Mouse (Mus musculus): ENCODE data around the gene Snrnp35. TPM values are rescaled to one million over a fixed set of nuclear protein-coding genes. Genes with fewer than 3 reads are reported as not detected.
"Not testable (repeated sequence)": the region's sequence is repeated elsewhere in the genome, so short reads cannot be mapped to it uniquely, and the experiment has no call there.

The Snrnp35 gene
- polyA plus RNA-seq, 1 experiment from 2014 or later = 12.3 TPM

DNA sequence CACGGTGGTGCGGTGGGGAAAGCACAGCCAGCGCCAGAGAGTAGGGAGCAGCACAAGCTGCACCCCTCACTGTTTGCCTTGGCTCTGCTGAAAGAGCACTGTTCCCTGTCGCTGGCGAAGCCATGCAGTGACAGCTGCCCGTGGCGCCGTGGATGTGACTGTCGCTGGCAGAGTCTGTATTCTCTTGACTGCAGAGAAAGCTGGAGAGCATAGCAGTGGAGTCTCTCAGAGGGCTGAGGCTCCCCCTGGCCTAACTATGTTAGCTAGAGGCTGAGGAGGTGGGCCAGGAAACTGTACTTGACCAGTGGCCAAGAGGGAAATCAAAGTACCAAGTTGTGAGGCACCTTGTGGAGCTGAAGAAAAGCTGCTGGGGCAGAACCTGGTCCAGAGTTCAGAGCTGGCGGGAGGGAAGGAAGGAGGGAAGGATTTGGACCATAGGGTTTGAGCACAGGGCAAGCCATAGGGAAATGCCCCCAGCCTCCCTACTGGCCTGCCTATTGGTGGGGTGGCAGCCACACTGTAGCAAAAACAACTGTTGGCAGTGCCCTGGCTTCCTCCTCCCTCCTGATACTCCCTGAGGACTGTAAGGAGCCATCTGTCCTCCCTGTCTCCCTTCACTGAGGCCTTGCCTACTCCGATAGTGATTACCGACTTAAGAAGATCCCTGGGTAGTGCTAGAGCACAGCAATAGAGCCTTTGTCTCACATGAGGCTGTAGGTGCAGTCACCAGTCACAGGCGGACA is 29.4 kb upstream of the Snrnp35 start:
- Histone ChIP-seq H3K4me2 (ENCODE audit: low read depth, low read length) (no peak overlapping the region), H3K9me3 (replicated peaks; ENCODE audit: control insufficient read depth, low read length) (no peaks in the 10 kb centered on the region), H3K36me3 (replicated peaks; ENCODE audit: control insufficient read depth, insufficient read depth, low read depth, low read length) (peaks cover 26% of the 10 kb centered on the region), H3K27me3 (ENCODE audit: control insufficient read depth, insufficient read depth, low read length) (no peaks in the 10 kb centered on the region), H3K27ac (replicated peaks; ENCODE audit: low read depth, low read length) (no peak overlapping the region), H3K9ac (replicated peaks; ENCODE audit: low read length) (no peak overlapping the region), H3K4me3 (ENCODE audit: low read depth, low read length) (no peak overlapping the region), H3K4me1 (ENCODE audit: control insufficient read depth, insufficient read depth, low read length) (no peaks in the 10 kb centered on the region)
- ATAC-seq (replicated peaks; ENCODE audit: insufficient number of reproducible peaks, low FRiP score, low TSS enrichment, low read depth) = no peak
- WGBS = 82% methylated on average over 13 of the region's 13 CpGs
- no peak for DNase-seq (ENCODE audit: low spot score)

GRCm38 (mm10) chr5:124454082-124454419 is 28.9 kb upstream of the Snrnp35 start:
- WGBS = 85% methylated on average over 1 of the region's 1 CpGs
- H3K27me3 ChIP-seq (ENCODE audit: control insufficient read depth, insufficient read depth, low read length) = no peaks in the 10 kb centered on the region
- H3K4me2 ChIP-seq (ENCODE audit: low read depth, low read length) = no peak overlapping the region
- H3K4me1 ChIP-seq (ENCODE audit: control insufficient read depth, insufficient read depth, low read length) = no peaks in the 10 kb centered on the region
- ATAC-seq (replicated peaks; ENCODE audit: insufficient number of reproducible peaks, low FRiP score, low TSS enrichment, low read depth) (no peak), DNase-seq (ENCODE audit: low spot score) (no peak)
- no peak overlapping the region for H3K9ac ChIP-seq (replicated peaks; ENCODE audit: low read length)
- no peak overlapping the region for H3K4me3 ChIP-seq (ENCODE audit: low read depth, low read length)
- H3K9me3 ChIP-seq (replicated peaks; ENCODE audit: control insufficient read depth, low read length) = no peaks in the 10 kb centered on the region
- H3K36me3 ChIP-seq (replicated peaks; ENCODE audit: control insufficient read depth, insufficient read depth, low read depth, low read length) = peaks cover 27% of the 10 kb centered on the region
- H3K27ac ChIP-seq (replicated peaks; ENCODE audit: low read depth, low read length) = no peak overlapping the region

- no peak overlapping the region for H3K9ac ChIP-seq (replicated peaks; ENCODE audit: low read length)
- no peaks in the 10 kb centered on the region for H3K4me1 ChIP-seq (ENCODE audit: control insufficient read depth, insufficient read depth, low read length)
- H3K27ac ChIP-seq (replicated peaks; ENCODE audit: low read depth, low read length) = no peak overlapping the region
- no peak overlapping the region for H3K4me3 ChIP-seq (ENCODE audit: low read depth, low read length)
- ATAC-seq (replicated peaks; ENCODE audit: insufficient number of reproducible peaks, low FRiP score, low TSS enrichment, low read depth) (no peak), DNase-seq (ENCODE audit: low spot score) (no peak)
- 92% methylated on average over 6 of the region's 6 CpGs for WGBS
- no peaks in the 10 kb centered on the region for H3K27me3 ChIP-seq (ENCODE audit: control insufficient read depth, insufficient read depth, low read length)
- H3K4me2 ChIP-seq (ENCODE audit: low read depth, low read length) = no peak overlapping the region
- peaks cover 36% of the 10 kb centered on the region for H3K36me3 ChIP-seq (replicated peaks; ENCODE audit: control insufficient read depth, insufficient read depth, low read depth, low read length)
- no peaks in the 10 kb centered on the region for H3K9me3 ChIP-seq (replicated peaks; ENCODE audit: control insufficient read depth, low read length)
Observed at GRCm38 (mm10) chr5:124456762-124457161, 26.2 kb upstream of the Snrnp35 start.

DNA sequence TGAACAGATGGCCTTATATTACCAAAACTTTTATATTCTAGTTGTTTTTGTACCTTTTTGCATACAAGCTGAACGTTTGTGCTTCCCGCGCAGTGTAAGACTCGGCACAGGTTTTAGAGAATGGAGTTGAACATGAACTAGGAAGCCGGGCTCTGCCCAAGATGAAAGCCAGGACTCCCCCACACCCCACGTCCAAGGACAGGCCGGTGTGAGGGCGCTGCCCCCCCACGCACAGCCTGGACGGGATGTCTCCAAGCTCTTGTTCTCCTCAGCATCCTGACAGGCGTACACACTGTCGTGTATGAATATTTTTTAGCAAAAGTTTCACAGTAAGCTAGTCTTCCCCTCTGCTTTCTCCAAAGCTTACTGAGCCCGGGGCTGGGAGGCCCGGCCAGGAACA is 22.0 kb upstream of the Snrnp35 start:
- H3K36me3 ChIP-seq (replicated peaks; ENCODE audit: control insufficient read depth, insufficient read depth, low read depth, low read length) = peaks cover 31% of the 10 kb centered on the region
- WGBS = 94% methylated on average over 14 of the region's 14 CpGs
- not testable (repeated sequence) for H3K27ac ChIP-seq (replicated peaks; ENCODE audit: low read depth, low read length); DNase-seq (ENCODE audit: low spot score); H3K4me2 ChIP-seq (ENCODE audit: low read depth, low read length); H3K9me3 ChIP-seq (replicated peaks; ENCODE audit: control insufficient read depth, low read length); H3K9ac ChIP-seq (replicated peaks; ENCODE audit: low read length); H3K4me1 ChIP-seq (ENCODE audit: control insufficient read depth, insufficient read depth, low read length); H3K4me3 ChIP-seq (ENCODE audit: low read depth, low read length); ATAC-seq (replicated peaks; ENCODE audit: insufficient number of reproducible peaks, low FRiP score, low TSS enrichment, low read depth); H3K27me3 ChIP-seq (ENCODE audit: control insufficient read depth, insufficient read depth, low read length)

DNA sequence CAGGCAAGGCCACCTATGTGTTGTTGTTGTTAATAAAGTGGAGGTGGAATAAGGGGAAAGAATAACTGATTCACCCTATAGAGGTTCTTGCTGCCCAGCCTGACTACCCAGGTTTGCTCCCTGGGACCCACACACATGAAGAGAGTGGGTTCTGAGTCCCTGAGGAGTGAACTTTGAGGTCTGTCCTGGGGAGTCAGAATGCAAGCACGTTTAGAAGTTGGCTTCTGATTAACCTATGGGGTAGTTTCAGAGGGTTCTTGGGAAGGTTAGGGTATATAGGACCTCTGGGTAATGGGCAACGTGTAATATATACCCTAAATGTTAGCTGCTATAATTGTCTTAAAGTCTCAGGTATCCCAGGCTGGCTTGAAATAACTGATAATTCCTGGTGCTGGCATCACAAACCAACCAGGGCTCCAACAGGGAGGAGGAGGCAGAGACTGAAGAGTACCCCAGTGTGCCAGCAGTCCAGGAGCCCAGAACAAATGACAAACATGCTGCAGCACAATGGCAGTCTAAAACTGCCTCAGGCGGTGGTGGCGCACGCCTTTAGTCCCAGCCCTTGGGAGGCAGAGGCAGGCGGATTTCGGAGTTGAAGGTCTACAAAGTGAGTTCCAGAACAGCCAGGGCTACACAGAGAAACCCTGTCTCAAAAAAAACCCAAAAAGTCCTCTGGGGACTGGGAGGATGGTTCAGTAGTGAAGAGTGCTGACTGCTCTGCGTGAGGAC is 20.5 kb upstream of the Snrnp35 start:
- no peaks in the 10 kb centered on the region for H3K4me1 ChIP-seq (ENCODE audit: control insufficient read depth, insufficient read depth, low read length)
- H3K27me3 ChIP-seq (ENCODE audit: control insufficient read depth, insufficient read depth, low read length) = no peaks in the 10 kb centered on the region
- peaks cover 20% of the 10 kb centered on the region for H3K36me3 ChIP-seq (replicated peaks; ENCODE audit: control insufficient read depth, insufficient read depth, low read depth, low read length)
- no peak overlapping the region for H3K4me2 ChIP-seq (ENCODE audit: low read depth, low read length)
- no peak overlapping the region for H3K9ac ChIP-seq (replicated peaks; ENCODE audit: low read length)
- DNase-seq (ENCODE audit: low spot score) (no peak), ATAC-seq (replicated peaks; ENCODE audit: insufficient number of reproducible peaks, low FRiP score, low TSS enrichment, low read depth) (no peak)
- H3K9me3 ChIP-seq (replicated peaks; ENCODE audit: control insufficient read depth, low read length) = no peaks in the 10 kb centered on the region
- no peak overlapping the region for H3K4me3 ChIP-seq (ENCODE audit: low read depth, low read length)
- no peak overlapping the region for H3K27ac ChIP-seq (replicated peaks; ENCODE audit: low read depth, low read length)
- 85% methylated on average over 8 of the region's 8 CpGs for WGBS

DNA sequence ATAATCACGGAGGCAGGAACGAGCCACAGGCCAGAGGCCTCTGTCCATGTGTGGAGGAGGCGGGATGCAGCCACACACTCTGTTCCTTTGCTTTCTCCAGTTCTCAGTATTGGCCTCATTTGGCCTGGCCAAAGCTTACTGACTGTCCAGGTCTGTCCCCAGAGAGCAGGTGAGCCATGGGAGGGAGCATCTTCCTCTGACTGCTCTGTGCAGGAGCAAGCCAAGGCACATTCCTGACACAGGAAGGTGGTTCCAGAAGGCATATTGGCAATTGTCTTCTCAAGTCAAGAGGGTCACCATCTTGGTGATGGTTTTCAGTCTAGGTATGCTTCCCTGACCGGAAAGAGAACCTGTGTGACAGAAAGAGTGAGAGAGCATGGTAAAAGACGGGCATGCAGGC is 19.5 kb upstream of the Snrnp35 start:
- H3K9me3 ChIP-seq (replicated peaks; ENCODE audit: control insufficient read depth, low read length) = no peaks in the 10 kb centered on the region
- 90% methylated on average over 5 of the region's 5 CpGs for WGBS
- DNase-seq (ENCODE audit: low spot score) (no peak), ATAC-seq (replicated peaks; ENCODE audit: insufficient number of reproducible peaks, low FRiP score, low TSS enrichment, low read depth) (no peak)
- no peak overlapping the region for H3K4me2 ChIP-seq (ENCODE audit: low read depth, low read length)
- peaks cover 22% of the 10 kb centered on the region for H3K36me3 ChIP-seq (replicated peaks; ENCODE audit: control insufficient read depth, insufficient read depth, low read depth, low read length)
- no peak overlapping the region for H3K27ac ChIP-seq (replicated peaks; ENCODE audit: low read depth, low read length)
- no peaks in the 10 kb centered on the region for H3K4me1 ChIP-seq (ENCODE audit: control insufficient read depth, insufficient read depth, low read length)
- no peak overlapping the region for H3K4me3 ChIP-seq (ENCODE audit: low read depth, low read length)
- H3K9ac ChIP-seq (replicated peaks; ENCODE audit: low read length) = no peak overlapping the region
- no peaks in the 10 kb centered on the region for H3K27me3 ChIP-seq (ENCODE audit: control insufficient read depth, insufficient read depth, low read length)

DNA sequence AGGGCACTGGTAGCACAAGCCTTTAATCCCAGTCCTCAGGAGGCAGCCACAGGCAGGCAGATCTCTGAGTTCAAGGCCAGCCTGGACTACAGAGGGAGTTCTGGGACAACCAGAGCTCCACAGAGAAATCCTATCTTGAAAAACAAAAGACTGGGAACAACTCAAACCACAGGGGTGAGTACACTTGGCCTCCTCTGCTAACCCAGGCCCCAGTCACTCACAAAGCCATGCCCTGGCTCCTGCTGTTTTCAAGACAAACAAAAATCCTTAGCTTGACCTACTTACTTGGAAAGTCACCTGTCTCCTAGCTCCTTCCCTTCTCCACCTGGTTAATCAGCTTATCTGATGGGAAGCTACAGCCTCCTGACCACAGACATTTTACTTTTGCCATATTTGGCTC is 18.0 kb upstream of the Snrnp35 start:
- H3K36me3 ChIP-seq (replicated peaks; ENCODE audit: control insufficient read depth, insufficient read depth, low read depth, low read length) = peaks cover 20% of the 10 kb centered on the region
- no peak for DNase-seq (ENCODE audit: low spot score)

GRCm38 (mm10) chr5:124467766-124468165 is 15.2 kb upstream of the Snrnp35 start:
- Histone ChIP-seq H3K9me3 (replicated peaks; ENCODE audit: control insufficient read depth, low read length) (no peaks in the 10 kb centered on the region), H3K36me3 (replicated peaks; ENCODE audit: control insufficient read depth, insufficient read depth, low read depth, low read length) (peaks cover 10% of the 10 kb centered on the region), H3K9ac (replicated peaks; ENCODE audit: low read length) (no peak overlapping the region), H3K27me3 (ENCODE audit: control insufficient read depth, insufficient read depth, low read length) (no peaks in the 10 kb centered on the region), H3K4me3 (ENCODE audit: low read depth, low read length) (no peak overlapping the region), H3K4me1 (ENCODE audit: control insufficient read depth, insufficient read depth, low read length) (no peaks in the 10 kb centered on the region), H3K4me2 (ENCODE audit: low read depth, low read length) (no peak overlapping the region), H3K27ac (replicated peaks; ENCODE audit: low read depth, low read length) (no peak overlapping the region)
- DNase-seq (ENCODE audit: low spot score) (no peak), ATAC-seq (replicated peaks; ENCODE audit: insufficient number of reproducible peaks, low FRiP score, low TSS enrichment, low read depth) (no peak)
- WGBS = 92% methylated on average over 1 of the region's 1 CpGs

More for the DNA sequence above, 18.0 kb upstream of the Snrnp35 start:
- H3K4me3 ChIP-seq (ENCODE audit: low read depth, low read length) = no peak overlapping the region
- H3K27ac ChIP-seq (replicated peaks; ENCODE audit: low read depth, low read length) = no peak overlapping the region
- H3K9me3 ChIP-seq (replicated peaks; ENCODE audit: control insufficient read depth, low read length) = no peaks in the 10 kb centered on the region
- H3K9ac ChIP-seq (replicated peaks; ENCODE audit: low read length) = no peak overlapping the region
- ATAC-seq (replicated peaks; ENCODE audit: insufficient number of reproducible peaks, low FRiP score, low TSS enrichment, low read depth) = no peak
- H3K4me1 ChIP-seq (ENCODE audit: control insufficient read depth, insufficient read depth, low read length) = no peaks in the 10 kb centered on the region
- H3K27me3 ChIP-seq (ENCODE audit: control insufficient read depth, insufficient read depth, low read length) = no peaks in the 10 kb centered on the region
- no peak overlapping the region for H3K4me2 ChIP-seq (ENCODE audit: low read depth, low read length)

Measured in embryonic facial prominence, embryonic 11.5 days (tissue).